Mouse (Mus musculus): ENCODE data around the gene Cdc14a.
"Not testable (repeated sequence)": the region's sequence is repeated elsewhere in the genome, so short reads cannot be mapped to it uniquely, and the experiment has no call there.

The Cdc14a gene

GRCm38 (mm10) chr3:116368868-116369437, 54.9 kb downstream of the Cdc14a start:
- no peak for DNase-seq (ENCODE audit: low spot score)

GRCm38 (mm10) chr3:116366125-116366524, 57.7 kb downstream of the Cdc14a start:
- DNase-seq (ENCODE audit: low spot score), result no peak

GRCm38 (mm10) chr3:116361906-116362305, 61.9 kb downstream of the Cdc14a start:
- DNase-seq (ENCODE audit: low spot score), result no peak

GRCm38 (mm10) chr3:116361101-116361500, 62.7 kb downstream of the Cdc14a start:
- DNase-seq (ENCODE audit: low spot score), result no peak

- DNase-seq (ENCODE audit: low spot score), result no peak
Observed at GRCm38 (mm10) chr3:116357866-116358265, 66.0 kb downstream of the Cdc14a start.

- no peak for DNase-seq (ENCODE audit: low spot score)
Observed at GRCm38 (mm10) chr3:116357180-116357579, 66.7 kb downstream of the Cdc14a start.

- DNase-seq (ENCODE audit: low spot score), result no peak
Observed at GRCm38 (mm10) chr3:116355026-116355788, 68.6 kb downstream of the Cdc14a start.

- no peak for DNase-seq (ENCODE audit: low spot score)
Observed at GRCm38 (mm10) chr3:116352486-116352885, 71.3 kb downstream of the Cdc14a start.

GRCm38 (mm10) chr3:116350389-116350967, 73.4 kb downstream of the Cdc14a start:
- no peak for DNase-seq (ENCODE audit: low spot score)

GRCm38 (mm10) chr3:116347571-116347970, 76.3 kb downstream of the Cdc14a start:
- DNase-seq (ENCODE audit: low spot score), result not testable (repeated sequence)

- DNase-seq (ENCODE audit: low spot score), result no peak
Observed at GRCm38 (mm10) chr3:116345245-116345644, 78.6 kb downstream of the Cdc14a start.

- DNase-seq (ENCODE audit: low spot score), result no peak
Observed at GRCm38 (mm10) chr3:116342251-116342650, 81.6 kb downstream of the Cdc14a start.

GRCm38 (mm10) chr3:116340950-116341624, 82.7 kb downstream of the Cdc14a start:
- peak; percentile 46 for DNase-seq (ENCODE audit: low spot score)

GRCm38 (mm10) chr3:116340281-116340680, 83.6 kb downstream of the Cdc14a start:
- DNase-seq (ENCODE audit: low spot score), result no peak

GRCm38 (mm10) chr3:116338616-116339015, 85.2 kb downstream of the Cdc14a start:
- DNase-seq (ENCODE audit: low spot score), result no peak

- DNase-seq (ENCODE audit: low spot score), result no peak
Observed at GRCm38 (mm10) chr3:116337840-116338239, 86.0 kb downstream of the Cdc14a start.

- no peak for DNase-seq (ENCODE audit: low spot score)
Observed at GRCm38 (mm10) chr3:116335036-116335435, 88.8 kb downstream of the Cdc14a start.

GRCm38 (mm10) chr3:116333711-116334110, 90.1 kb downstream of the Cdc14a start:
- no peak for DNase-seq (ENCODE audit: low spot score)

GRCm38 (mm10) chr3:116333229-116333628, 90.6 kb downstream of the Cdc14a start:
- DNase-seq (ENCODE audit: low spot score), result peak; percentile 24

- peak; percentile 65 for DNase-seq (ENCODE audit: low spot score)
Observed at GRCm38 (mm10) chr3:116331811-116332464, 91.9 kb downstream of the Cdc14a start.

- DNase-seq (ENCODE audit: low spot score), result no peak
Observed at GRCm38 (mm10) chr3:116329976-116330375, 93.9 kb downstream of the Cdc14a start.
